Mouse (Mus musculus): ENCODE results near the gene Rasl11a. TPM values are rescaled to one million over a fixed set of nuclear protein-coding genes. Genes with fewer than 3 reads are reported as not detected.

Rasl11a gene
- polyA plus RNA-seq (2012; ENCODE audit: insufficient read depth, insufficient read length, low replicate concordance, missing spikeins) = not detected in 2 replicates

- under 1% methylated on average over 40 of the region's 40 CpGs for WGBS
- no peak for TF ChIP-seq CTCF (IDR thresholded peaks at IDR 0.05; ENCODE audit: insufficient read depth, low read depth, low read length)
- peak; percentile 70 for TF ChIP-seq POLR2A (IDR thresholded peaks at IDR 0.05; ENCODE audit: insufficient read depth, low read depth, low read length)
- Histone ChIP-seq H3K4me3 (ENCODE audit: insufficient read depth, low read depth, low read length) (peak within 1 kb of the TSS; percentile 88), H3K4me1 (ENCODE audit: control insufficient read depth, insufficient read depth, low read length) (peaks cover 20% of the 10 kb centered on the region), H3K27ac (ENCODE audit: insufficient read depth, low read depth, low read length) (peak within 1 kb of the TSS; percentile 88)
Observed at GRCm38 (mm10) chr5:146844945-146845365, at the start of gene Rasl11a. Gene Rasl11a, plus strand, starts transcription at chr5:146845071.

- TF ChIP-seq CTCF (IDR thresholded peaks at IDR 0.05; ENCODE audit: insufficient read depth, low read depth, low read length) = no peak
- TF ChIP-seq POLR2A (IDR thresholded peaks at IDR 0.05; ENCODE audit: insufficient read depth, low read depth, low read length) = no peak
- no peak overlapping the region for H3K4me3 ChIP-seq (ENCODE audit: insufficient read depth, low read depth, low read length)
- no peak overlapping the region for H3K27ac ChIP-seq (ENCODE audit: insufficient read depth, low read depth, low read length)
- H3K4me1 ChIP-seq (ENCODE audit: control insufficient read depth, insufficient read depth, low read length) = peaks cover 15% of the 10 kb centered on the region
- 63% methylated on average over 13 of the region's 13 CpGs for WGBS
Observed at GRCm38 (mm10) chr5:146795728-146796127, 49.1 kb upstream of the Rasl11a start.

GRCm38 (mm10) chr5:146798031-146798430 is 46.8 kb upstream of the Rasl11a start:
- Histone ChIP-seq H3K27ac (ENCODE audit: insufficient read depth, low read depth, low read length) (no peak overlapping the region), H3K4me1 (ENCODE audit: control insufficient read depth, insufficient read depth, low read length) (peaks cover 5% of the 10 kb centered on the region; the same call in 1 of the 2 replicates), H3K4me3 (ENCODE audit: insufficient read depth, low read depth, low read length) (no peak overlapping the region)
- WGBS = 59% methylated on average over 9 of the region's 9 CpGs
- no peak for TF ChIP-seq POLR2A (IDR thresholded peaks at IDR 0.05; ENCODE audit: insufficient read depth, low read depth, low read length)
- no peak for TF ChIP-seq CTCF (IDR thresholded peaks at IDR 0.05; ENCODE audit: insufficient read depth, low read depth, low read length)

- Histone ChIP-seq H3K4me1 (ENCODE audit: control insufficient read depth, insufficient read depth, low read length) (no peaks in the 10 kb centered on the region), H3K27ac (ENCODE audit: insufficient read depth, low read depth, low read length) (no peak overlapping the region), H3K4me3 (ENCODE audit: insufficient read depth, low read depth, low read length) (no peak overlapping the region)
- no peak for TF ChIP-seq CTCF (IDR thresholded peaks at IDR 0.05; ENCODE audit: insufficient read depth, low read depth, low read length)
- no peak for TF ChIP-seq POLR2A (IDR thresholded peaks at IDR 0.05; ENCODE audit: insufficient read depth, low read depth, low read length)
- WGBS = 75% methylated on average over 8 of the region's 8 CpGs
Observed at GRCm38 (mm10) chr5:146806004-146806430, 38.9 kb upstream of the Rasl11a start.

- TF ChIP-seq CTCF (IDR thresholded peaks at IDR 0.05; ENCODE audit: insufficient read depth, low read depth, low read length) (no peak), POLR2A (IDR thresholded peaks at IDR 0.05; ENCODE audit: insufficient read depth, low read depth, low read length) (no peak)
- no peak overlapping the region for H3K4me3 ChIP-seq (ENCODE audit: insufficient read depth, low read depth, low read length)
- 84% methylated on average over 5 of the region's 5 CpGs for WGBS
- H3K4me1 ChIP-seq (ENCODE audit: control insufficient read depth, insufficient read depth, low read length) = no peaks in the 10 kb centered on the region
- no peak overlapping the region for H3K27ac ChIP-seq (ENCODE audit: insufficient read depth, low read depth, low read length)
Observed at GRCm38 (mm10) chr5:146809951-146810350, 34.9 kb upstream of the Rasl11a start.

GRCm38 (mm10) chr5:146812866-146813265 is 32.0 kb upstream of the Rasl11a start:
- 65% methylated on average over 5 of the region's 5 CpGs for WGBS
- Histone ChIP-seq H3K4me3 (ENCODE audit: insufficient read depth, low read depth, low read length) (no peak overlapping the region), H3K27ac (ENCODE audit: insufficient read depth, low read depth, low read length) (no peak overlapping the region), H3K4me1 (ENCODE audit: control insufficient read depth, insufficient read depth, low read length) (no peaks in the 10 kb centered on the region)
- no peak for TF ChIP-seq POLR2A (IDR thresholded peaks at IDR 0.05; ENCODE audit: insufficient read depth, low read depth, low read length)
- no peak for TF ChIP-seq CTCF (IDR thresholded peaks at IDR 0.05; ENCODE audit: insufficient read depth, low read depth, low read length)

GRCm38 (mm10) chr5:146813421-146813820 is 31.4 kb upstream of the Rasl11a start:
- Histone ChIP-seq H3K4me3 (ENCODE audit: insufficient read depth, low read depth, low read length) (no peak overlapping the region), H3K4me1 (ENCODE audit: control insufficient read depth, insufficient read depth, low read length) (no peaks in the 10 kb centered on the region), H3K27ac (ENCODE audit: insufficient read depth, low read depth, low read length) (no peak overlapping the region)
- WGBS = 86% methylated on average over 4 of the region's 4 CpGs
- TF ChIP-seq POLR2A (IDR thresholded peaks at IDR 0.05; ENCODE audit: insufficient read depth, low read depth, low read length) = no peak

GRCm38 (mm10) chr5:146815394-146815793 is 29.5 kb upstream of the Rasl11a start:
- 89% methylated on average over 4 of the region's 4 CpGs for WGBS
- Histone ChIP-seq H3K27ac (ENCODE audit: insufficient read depth, low read depth, low read length) (no peak overlapping the region), H3K4me3 (ENCODE audit: insufficient read depth, low read depth, low read length) (no peak overlapping the region), H3K4me1 (ENCODE audit: control insufficient read depth, insufficient read depth, low read length) (no peaks in the 10 kb centered on the region; the same call in 1 of the 2 replicates)
- TF ChIP-seq CTCF (IDR thresholded peaks at IDR 0.05; ENCODE audit: insufficient read depth, low read depth, low read length) = no peak
- no peak for TF ChIP-seq POLR2A (IDR thresholded peaks at IDR 0.05; ENCODE audit: insufficient read depth, low read depth, low read length)

GRCm38 (mm10) chr5:146817583-146817982 is 27.3 kb upstream of the Rasl11a start:
- Histone ChIP-seq H3K4me3 (ENCODE audit: insufficient read depth, low read depth, low read length) (no peak overlapping the region), H3K27ac (ENCODE audit: insufficient read depth, low read depth, low read length) (no peak overlapping the region), H3K4me1 (ENCODE audit: control insufficient read depth, insufficient read depth, low read length) (no peaks in the 10 kb centered on the region; the same call in 1 of the 2 replicates)
- 89% methylated on average over 8 of the region's 8 CpGs for WGBS
- no peak for TF ChIP-seq CTCF (IDR thresholded peaks at IDR 0.05; ENCODE audit: insufficient read depth, low read depth, low read length)

Data from olfactory bulb, adult 2 months (tissue).